ENCODE assay signal across 9 mouse cellular contexts in the genomic region with DNA sequence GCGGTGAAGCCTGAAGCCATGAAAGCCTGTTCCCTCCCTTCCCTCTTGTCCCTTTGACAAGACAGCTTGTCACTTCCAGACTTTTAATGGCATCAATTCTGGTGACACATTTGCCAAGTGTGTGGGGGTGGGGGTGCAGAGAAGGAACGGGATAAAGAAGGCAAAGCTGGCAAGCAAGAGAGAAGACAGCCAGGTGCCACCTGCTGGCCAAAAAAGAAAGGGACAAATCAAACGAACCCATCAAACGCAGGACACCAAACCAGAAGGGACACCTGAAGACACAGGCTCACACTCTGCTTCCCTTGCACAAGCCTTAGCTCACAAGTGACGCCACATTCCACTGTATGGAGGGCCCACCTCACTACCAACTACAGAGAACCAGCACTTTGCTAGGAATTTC.
DNase-seq lines count a peak whose midpoint lies in the region; ATAC-seq lines count a peak whose summit lies in the region.
"Had no signal": no experiment of that assay in that cellular context is flagged by ENCODE, and none has a peak within 500 bp of the region (broad histone marks: within the 10 kb centered on the region; RNA-seq: fewer than 3 reads in every experiment).

No protein-coding gene starts in this region.

- ATAC-seq in common myeloid progenitor, adult 5-6 weeks (replicated peaks; ENCODE audit: low read depth, poor library complexity, severe bottlenecking), result peak; percentile 46; the same call in 1 of the 2 replicates

- H3K9me3 ChIP-seq in limb, embryonic 10.5 days (replicated peaks), result no peaks in the 10 kb centered on the region
- H3K9me3 ChIP-seq: neural tube, embryonic 13.5 days had no signal

- intact Hi-C loops in gastrocnemius, postnatal 14 days (cut with DNase I; ENCODE audit: low total_unique reads), result no loop called here

- peak; percentile 57 for DNase-seq in adrenal gland, postnatal 10 days
- DNase-seq in adrenal gland, postnatal 4 days (ENCODE audit: low spot score in 2 of 2), result no peak
- peak; percentile 42 for DNase-seq in ovary, postnatal 36 days (ENCODE audit: low spot score)
- no peak for DNase-seq in ovary, postnatal 14 days (ENCODE audit: low spot score)
- peak; percentile 55 for DNase-seq in gastrocnemius, postnatal 14 days
- DNase-seq in limb, embryonic 10.5 days (ENCODE audit: low spot score), result peak; percentile 50
- peak; percentile 72 for DNase-seq in retina, postnatal 1 day

- no peak overlapping the region for H3K27ac ChIP-seq in limb, embryonic 10.5 days
- H3K27ac ChIP-seq: neural tube, embryonic 13.5 days had no signal

- peaks cover 6% of the 10 kb centered on the region; the same call in 1 of the 2 replicates for H3K27me3 ChIP-seq in limb, embryonic 10.5 days (ENCODE audit: low read depth, poor library complexity, severe bottlenecking)
- H3K27me3 ChIP-seq: neural tube, embryonic 13.5 days had no signal

- H3K36me3 ChIP-seq in limb, embryonic 10.5 days, result no peaks in the 10 kb centered on the region
- H3K36me3 ChIP-seq: neural tube, embryonic 13.5 days had no signal

- WGBS in limb, embryonic 10.5 days, result 31% methylated on average over 5 of the region's 5 CpGs

- no peak overlapping the region for H3K4me3 ChIP-seq in limb, embryonic 10.5 days
- H3K4me3 ChIP-seq: neural tube, embryonic 13.5 days had no signal

- H3K4me1 ChIP-seq in limb, embryonic 10.5 days, result peaks cover 14% of the 10 kb centered on the region

Comparison
In these comparisons a context has a peak if more than half of its experiments do, and no peak if none do; other contexts are left out.
1. DNase-seq: peak in adrenal gland, postnatal 10 days (single experiment), ovary, postnatal 36 days (single experiment), gastrocnemius, postnatal 14 days (single experiment), limb, embryonic 10.5 days (single experiment) and retina, postnatal 1 day (single experiment); none in adrenal gland, postnatal 4 days (0 of 2) and ovary, postnatal 14 days (single experiment).